Comparison of ENCODE assay signal across 23 mouse cellular contexts in the genomic region with DNA sequence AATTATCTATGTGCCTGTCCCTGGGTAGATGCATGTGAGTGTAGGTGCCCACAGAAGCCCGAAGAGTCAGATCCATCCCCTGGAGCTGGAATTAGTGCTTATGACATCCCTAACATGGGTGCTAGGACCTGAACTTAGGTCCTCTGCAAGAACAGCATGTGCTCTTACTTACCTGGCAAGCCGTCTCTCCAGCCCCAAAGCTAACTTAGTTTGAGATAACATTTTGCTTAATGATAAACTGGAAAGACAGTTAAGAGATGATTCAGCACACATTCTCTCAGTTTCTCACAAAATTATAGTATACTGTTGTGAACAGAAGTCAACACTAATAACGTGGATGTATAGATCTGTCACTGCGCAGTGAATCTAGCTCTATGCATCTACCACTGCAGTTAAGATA. TPM values are rescaled to one million over a fixed set of nuclear protein-coding genes. Genes with fewer than 3 reads are reported as not detected.
DNase-seq lines count a peak whose midpoint lies in the region; ATAC-seq and TF ChIP-seq lines count a peak whose summit lies in the region.
"Had no signal": no experiment of that assay in that cellular context is flagged by ENCODE, and none has a peak within 500 bp of the region (broad histone marks: within the 10 kb centered on the region; RNA-seq: fewer than 3 reads in every experiment).

No protein-coding gene starts in this region.

- DNase-seq in heart, embryonic 10.5 days (ENCODE audit: low spot score) = peak; percentile 36
- DNase-seq in c-Kit-negative CD71-positive TER-119-positive erythroid progenitor cells, embryonic 14.5 days (ENCODE audit: low read depth, low spot score) = peak; percentile 31
- no peak for DNase-seq in liver, embryonic 14.5 days (ENCODE audit: low read depth in 3 of 3, low spot score in 3 of 3)
- DNase-seq in ovary, postnatal 10 days (ENCODE audit: low spot score) = no peak
- no peak for DNase-seq in thymus, postnatal 14 days
- DNase-seq in left cerebral cortex, adult 9 months (ENCODE audit: low spot score in 2 of 2) = no peak
- DNase-seq: adrenal gland, adult 2 months; adrenal gland, postnatal 25 days; cerebellum, adult 11 months; cerebellum, adult 8-10 months; cerebellum, postnatal 14 days; embryo, embryonic 11 days; gastrocnemius, postnatal 36 days; heart, adult 2 months; heart, postnatal 36 days had no signal

- WGBS in heart, embryonic 10.5 days = 91% methylated on average over 4 of the region's 4 CpGs
- 91% methylated on average over 4 of the region's 4 CpGs for WGBS in heart, embryonic 11.5 days (ENCODE audit: insufficient replicate concordance)
- 52% methylated on average over 4 of the region's 4 CpGs for WGBS in liver, embryonic 14.5 days (ENCODE audit: insufficient replicate concordance)

- H3K4me2 ChIP-seq in heart, embryonic 11.5 days = no peak overlapping the region
- H3K4me2 ChIP-seq in liver, embryonic 14.5 days (ENCODE audit: low read depth) = no peak overlapping the region
- H3K4me2 ChIP-seq: embryonic facial prominence, embryonic 15.5 days; forebrain, embryonic 15.5 days; heart, embryonic 13.5 days; hindbrain, embryonic 15.5 days had no signal

- H3K4me1 ChIP-seq in heart, embryonic 10.5 days = no peaks in the 10 kb centered on the region
- no peaks in the 10 kb centered on the region for H3K4me1 ChIP-seq in heart, embryonic 11.5 days (ENCODE audit: control insufficient read depth, insufficient read depth, low read length)
- H3K4me1 ChIP-seq in liver, embryonic 14.5 days (replicated peaks; ENCODE audit: control insufficient read depth in 2 of 2, insufficient read depth in 2 of 2, low read length in 1 of 2) = peaks cover 30 to 40% of the 10 kb centered on the region in 2 experiments
- H3K4me1 ChIP-seq: embryonic facial prominence, embryonic 15.5 days; forebrain, embryonic 15.5 days; heart, embryonic 13.5 days; hindbrain, embryonic 15.5 days had no signal

- ATAC-seq in heart, embryonic 11.5 days (replicated peaks; ENCODE audit: insufficient number of reproducible peaks, low FRiP score, low TSS enrichment) = no peak
- ATAC-seq in liver, embryonic 14.5 days (ENCODE audit: insufficient read depth) = no peak
- ATAC-seq: activated CD4-positive, CD25-positive, alpha-beta regulatory T cell, adult 4 months; forebrain, embryonic 15.5 days; Patski had no signal

- H3K9me3 ChIP-seq in heart, embryonic 10.5 days = no peaks in the 10 kb centered on the region
- no peaks in the 10 kb centered on the region for H3K9me3 ChIP-seq in heart, embryonic 11.5 days (replicated peaks; ENCODE audit: control insufficient read depth, low read length)
- H3K9me3 ChIP-seq in liver, embryonic 14.5 days (ENCODE audit: control insufficient read depth, low read length) = no peaks in the 10 kb centered on the region
- H3K9me3 ChIP-seq: embryonic facial prominence, embryonic 15.5 days; forebrain, embryonic 15.5 days; heart, embryonic 13.5 days; hindbrain, embryonic 15.5 days had no signal

- no peak for TF ChIP-seq CTCF in liver, embryonic 14.5 days (IDR thresholded peaks at IDR 0.05; ENCODE audit: low read depth)

- peak overlapping the region; percentile 22; the same call in 1 of the 2 replicates for H3K27ac ChIP-seq in heart, embryonic 10.5 days
- no peak overlapping the region for H3K27ac ChIP-seq in heart, embryonic 11.5 days (ENCODE audit: low read depth, low read length)
- H3K27ac ChIP-seq in liver, embryonic 14.5 days = peak overlapping the region; percentile 99
- H3K27ac ChIP-seq: embryonic facial prominence, embryonic 15.5 days; forebrain, embryonic 15.5 days; heart, adult 2 months; heart, embryonic 13.5 days; hindbrain, embryonic 15.5 days had no signal

- H3K36me3 ChIP-seq in heart, embryonic 10.5 days = peaks cover 94% of the 10 kb centered on the region
- H3K36me3 ChIP-seq in heart, embryonic 11.5 days (ENCODE audit: control insufficient read depth, insufficient read depth, low read length) = peaks cover 33% of the 10 kb centered on the region
- H3K36me3 ChIP-seq in liver, embryonic 14.5 days (replicated peaks; ENCODE audit: control insufficient read depth, insufficient read depth, low read depth) = peaks cover 73% of the 10 kb centered on the region

- no peak overlapping the region for H3K9ac ChIP-seq in heart, embryonic 11.5 days (ENCODE audit: low read depth, low read length)
- peak overlapping the region; percentile 14 for H3K9ac ChIP-seq in liver, embryonic 14.5 days (replicated peaks)
- H3K9ac ChIP-seq: embryonic facial prominence, embryonic 15.5 days; forebrain, embryonic 15.5 days; heart, embryonic 13.5 days; hindbrain, embryonic 15.5 days had no signal

- no peak overlapping the region for H3K4me3 ChIP-seq in heart, embryonic 10.5 days
- H3K4me3 ChIP-seq in heart, embryonic 11.5 days (ENCODE audit: low read depth, low read length) = no peak overlapping the region
- no peak overlapping the region for H3K4me3 ChIP-seq in liver, embryonic 14.5 days (ENCODE audit: insufficient read depth in 1 of 2, low read depth in 2 of 2, low read length in 2 of 2)
- H3K4me3 ChIP-seq: embryonic facial prominence, embryonic 15.5 days; erythroblast, embryonic 14.5 days; forebrain, embryonic 15.5 days; heart, adult 2 months; heart, embryonic 13.5 days; hindbrain, embryonic 15.5 days had no signal

- no peak for TF ChIP-seq EP300 in liver, embryonic 14.5 days (IDR thresholded peaks at IDR 0.05; ENCODE audit: low read depth)

- H3K27me3 ChIP-seq in heart, embryonic 10.5 days (ENCODE audit: insufficient read depth, poor library complexity, severe bottlenecking) = no peaks in the 10 kb centered on the region
- H3K27me3 ChIP-seq in heart, embryonic 11.5 days (ENCODE audit: control insufficient read depth, insufficient read depth, low read length) = no peaks in the 10 kb centered on the region
- H3K27me3 ChIP-seq in liver, embryonic 14.5 days (ENCODE audit: control insufficient read depth, insufficient read depth, low read length) = no peaks in the 10 kb centered on the region
- H3K27me3 ChIP-seq: embryonic facial prominence, embryonic 15.5 days; forebrain, embryonic 15.5 days; heart, embryonic 13.5 days; hindbrain, embryonic 15.5 days; Patski had no signal

RNA-seq across cellular contexts. Expression of a gene that starts 36.1 kb away (rescaled TPM):
- polyA plus RNA-seq in heart, embryonic 10.5 days (2016; fragmentation: Nextera tagmentation; extraction: Ambion mirVana) = 28.5 and 38.3 TPM in 2 replicates
- polyA plus RNA-seq in heart, embryonic 11.5 days (2014; fragmentation: Nextera tagmentation; extraction: Ambion mirVana) = 34.1 and 35.9 TPM in 2 replicates
- 58.6 and 72.6 TPM in 2 replicates for polyA plus RNA-seq in liver, embryonic 14.5 days (2012; rRNA removed)
- polyA plus RNA-seq in liver, embryonic 14.5 days (2014; fragmentation: Nextera tagmentation; extraction: Ambion mirVana) = 46.0 and 55.4 TPM in 2 replicates

Comparison
In these comparisons a context has a peak if more than half of its experiments do, and no peak if none do; other contexts are left out.
1. DNase-seq: peak in heart, embryonic 10.5 days (single experiment) and c-Kit-negative CD71-positive TER-119-positive erythroid progenitor cells, embryonic 14.5 days (single experiment); none in liver, embryonic 14.5 days (0 of 3), ovary, postnatal 10 days (single experiment), thymus, postnatal 14 days (single experiment) and left cerebral cortex, adult 9 months (0 of 2).